11 mouse cellular contexts compared by ENCODE assay signal in the genomic region with DNA sequence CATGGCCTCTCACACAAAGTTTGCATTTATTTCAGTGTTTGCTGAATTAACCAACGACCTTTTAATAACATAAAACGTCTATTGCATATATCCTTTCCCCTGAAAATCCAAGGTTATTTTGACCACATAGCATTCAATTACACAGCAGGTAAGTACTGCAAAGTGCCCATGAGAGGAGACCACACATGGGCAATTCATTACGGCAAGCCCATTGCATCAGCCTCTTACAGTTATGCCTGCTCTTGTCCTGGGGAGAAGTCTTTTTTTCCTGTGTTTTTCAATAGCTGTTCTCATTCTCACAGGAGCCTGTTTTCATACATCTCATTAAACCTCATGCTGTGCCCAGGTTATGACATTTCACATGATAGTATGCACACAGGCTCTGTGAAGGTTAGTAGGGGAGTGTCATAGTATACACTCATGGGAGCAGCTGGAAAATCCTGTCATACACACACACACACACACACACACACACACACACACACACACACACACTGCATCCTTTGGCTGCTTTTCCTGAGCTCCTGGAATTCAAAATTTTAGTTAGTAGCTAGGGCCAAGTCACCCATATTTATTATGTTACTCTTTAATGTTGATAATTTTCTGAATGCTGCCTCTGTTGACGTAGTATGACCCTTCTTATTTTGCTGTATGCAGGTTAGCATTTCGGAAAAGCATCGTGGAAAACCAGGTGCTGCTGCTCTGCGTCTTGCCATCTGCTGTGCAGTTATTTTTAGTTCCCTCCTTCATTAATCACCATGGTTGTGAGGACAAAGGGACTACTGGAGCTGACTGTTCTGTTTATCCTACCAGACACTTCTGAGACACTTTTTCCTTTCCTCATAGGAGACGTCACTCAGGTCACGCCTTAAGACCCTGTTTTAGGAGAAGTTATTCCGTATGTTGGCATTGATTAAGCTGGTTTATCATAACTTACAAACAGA.
DNase-seq lines count a peak whose midpoint lies in the region; ATAC-seq and TF ChIP-seq lines count a peak whose summit lies in the region.
"Had no signal": no experiment of that assay in that cellular context is flagged by ENCODE, and none has a peak within 500 bp of the region (broad histone marks: within the 10 kb centered on the region; RNA-seq: fewer than 3 reads in every experiment).

No protein-coding gene starts in this region.

- H3K27ac ChIP-seq in limb, embryonic 13.5 days, result no peak overlapping the region
- no peak overlapping the region for H3K27ac ChIP-seq in limb, embryonic 10.5 days
- no peak overlapping the region for H3K27ac ChIP-seq in hindbrain, embryonic 12.5 days
- H3K27ac ChIP-seq in neural tube, embryonic 15.5 days (replicated peaks), result no peak overlapping the region

- peaks cover 7% of the 10 kb centered on the region for H3K4me1 ChIP-seq in limb, embryonic 13.5 days
- H3K4me1 ChIP-seq in limb, embryonic 10.5 days, result no peaks in the 10 kb centered on the region
- no peaks in the 10 kb centered on the region for H3K4me1 ChIP-seq in hindbrain, embryonic 12.5 days
- 0 out of 2 replicates have a peak, but pooled peaks cover 3% of the 10 kb centered on the region for H3K4me1 ChIP-seq in neural tube, embryonic 15.5 days
- H3K4me1 ChIP-seq in lung, adult 2 months (ENCODE audit: control insufficient read depth, insufficient read depth, low read length), result no peaks in the 10 kb centered on the region

- no peaks in the 10 kb centered on the region for H3K27me3 ChIP-seq in limb, embryonic 13.5 days
- no peaks in the 10 kb centered on the region for H3K27me3 ChIP-seq in limb, embryonic 10.5 days (ENCODE audit: low read depth, poor library complexity, severe bottlenecking)
- H3K27me3 ChIP-seq in hindbrain, embryonic 12.5 days, result no peaks in the 10 kb centered on the region
- no peaks in the 10 kb centered on the region for H3K27me3 ChIP-seq in neural tube, embryonic 15.5 days (replicated peaks)

- TF ChIP-seq POLR2A in lung, adult 2 months (IDR thresholded peaks at IDR 0.05; ENCODE audit: borderline replicate concordance, extremely low read depth, low read depth, low read length), result no peak

- ATAC-seq in limb, embryonic 13.5 days (ENCODE audit: low FRiP score, low read depth), result peak; percentile 57
- ATAC-seq in hindbrain, embryonic 12.5 days (ENCODE audit: low FRiP score), result peak; percentile 63; the same call in 1 of the 2 replicates
- ATAC-seq in neural tube, embryonic 15.5 days (ENCODE audit: low FRiP score), result peak; percentile 53; the same call in 1 of the 2 replicates

- TF ChIP-seq CTCF in lung, adult 2 months (IDR thresholded peaks at IDR 0.05; ENCODE audit: insufficient read depth, low read length), result no peak

- H3K9ac ChIP-seq in limb, embryonic 13.5 days, result no peak overlapping the region
- H3K9ac ChIP-seq in hindbrain, embryonic 12.5 days, result no peak overlapping the region
- no peak overlapping the region for H3K9ac ChIP-seq in neural tube, embryonic 15.5 days (replicated peaks)

- H3K4me3 ChIP-seq in limb, embryonic 13.5 days, result no peak overlapping the region
- H3K4me3 ChIP-seq in limb, embryonic 10.5 days, result no peak overlapping the region
- no peak overlapping the region for H3K4me3 ChIP-seq in hindbrain, embryonic 12.5 days
- no peak overlapping the region for H3K4me3 ChIP-seq in neural tube, embryonic 15.5 days (replicated peaks)
- no peak overlapping the region for H3K4me3 ChIP-seq in lung, adult 2 months (replicated peaks; ENCODE audit: extremely low read depth, low read depth, low read length)
- H3K4me3 ChIP-seq: myocyte had no signal

- DNase-seq in limb, embryonic 10.5 days (ENCODE audit: low spot score), result no peak
- peak; percentile 61 to 67 for DNase-seq in cerebellum, postnatal 25 days
- no peak for DNase-seq in lung, adult 2 months
- no peak for DNase-seq in gastrocnemius, adult 18-20 months (ENCODE audit: low spot score)
- DNase-seq: kidney, adult 18-20 months; lung, adult 18-20 months; thymus, postnatal 36 days had no signal

- H3K4me2 ChIP-seq in limb, embryonic 13.5 days (replicated peaks), result no peak overlapping the region
- no peak overlapping the region for H3K4me2 ChIP-seq in hindbrain, embryonic 12.5 days (replicated peaks)
- H3K4me2 ChIP-seq in neural tube, embryonic 15.5 days, result no peak overlapping the region

- 50% methylated on average over 10 of the region's 10 CpGs for WGBS in limb, embryonic 13.5 days
- WGBS in limb, embryonic 10.5 days, result 77% methylated on average over 10 of the region's 10 CpGs
- WGBS in hindbrain, embryonic 12.5 days, result 55% methylated on average over 10 of the region's 10 CpGs
- 51% methylated on average over 10 of the region's 10 CpGs for WGBS in neural tube, embryonic 15.5 days
- 48% methylated on average over 10 of the region's 10 CpGs for WGBS in lung, adult 2 months

- H3K9me3 ChIP-seq in limb, embryonic 13.5 days, result no peaks in the 10 kb centered on the region
- no peaks in the 10 kb centered on the region for H3K9me3 ChIP-seq in limb, embryonic 10.5 days (replicated peaks)
- H3K9me3 ChIP-seq in hindbrain, embryonic 12.5 days (replicated peaks), result no peaks in the 10 kb centered on the region
- no peaks in the 10 kb centered on the region for H3K9me3 ChIP-seq in neural tube, embryonic 15.5 days (replicated peaks)

- no peaks in the 10 kb centered on the region for H3K36me3 ChIP-seq in limb, embryonic 13.5 days
- H3K36me3 ChIP-seq in limb, embryonic 10.5 days, result no peaks in the 10 kb centered on the region
- H3K36me3 ChIP-seq in hindbrain, embryonic 12.5 days, result no peaks in the 10 kb centered on the region
- H3K36me3 ChIP-seq in neural tube, embryonic 15.5 days, result no peaks in the 10 kb centered on the region

Comparison
In these comparisons a context has a peak if more than half of its experiments do, and no peak if none do; other contexts are left out.
1. DNase-seq: peak in cerebellum, postnatal 25 days (2 of 2); none in limb, embryonic 10.5 days (single experiment), lung, adult 2 months (single experiment) and gastrocnemius, adult 18-20 months (single experiment).
2. Peak in every context shown above with its lines, with median percentiles within 50 percentile points of each other: ATAC-seq.